Mouse (Mus musculus) urinary bladder, postnatal 4 days (tissue): ENCODE results near the gene Rlf.
A peak's percentile ranks its signal among the peaks of the same experiment; 100 is the strongest.
"Not testable (repeated sequence)": the region's sequence is repeated elsewhere in the genome, so short reads cannot be mapped to it uniquely, and the experiment has no call there.

Source experiments
- DNase-seq, 2 experiments: peaks; one replicate each; pipeline ENCODE4 v3.0.0; 2021 to 2022; ENCODE audit warnings: low spot score in 2 of 2

Gene Rlf

GRCm38 (mm10) chr4:121166697-121167096, 48.2 kb downstream of the Rlf start:
- not testable (repeated sequence) for DNase-seq

DNA sequence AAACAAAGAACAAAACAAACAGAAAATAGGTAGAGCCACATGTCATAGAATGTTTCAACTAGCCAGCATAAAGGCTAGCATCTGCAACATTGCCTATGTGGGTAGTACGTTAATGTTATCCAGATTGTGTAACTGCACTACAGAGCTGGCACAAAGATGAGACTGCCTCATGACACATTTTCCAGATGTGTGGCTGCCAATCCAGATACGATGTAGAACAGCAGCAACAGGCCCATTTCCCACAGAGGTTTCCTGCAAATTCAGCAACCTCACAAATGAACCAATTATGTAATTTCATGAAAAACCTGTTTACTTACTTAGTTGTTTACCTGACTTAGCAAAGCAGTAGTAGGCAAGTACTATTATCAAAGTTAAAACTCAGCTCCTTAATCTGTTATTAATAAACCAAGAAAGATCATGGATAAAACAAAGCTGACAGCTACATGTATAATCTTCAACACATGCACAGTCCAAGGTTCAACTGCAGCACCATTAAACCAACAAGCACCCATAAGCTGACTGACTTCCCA, 51.3 kb downstream of the Rlf start:
- DNase-seq: no peak

- DNase-seq: no peak
These were observed 105.8 kb downstream of the Rlf start, which contains the start of gene Tmco2 for GRCm38 (mm10) chr4:121109126-121109525. TSS of gene Tmco2 (minus strand) at chr4:121109226.

DNA sequence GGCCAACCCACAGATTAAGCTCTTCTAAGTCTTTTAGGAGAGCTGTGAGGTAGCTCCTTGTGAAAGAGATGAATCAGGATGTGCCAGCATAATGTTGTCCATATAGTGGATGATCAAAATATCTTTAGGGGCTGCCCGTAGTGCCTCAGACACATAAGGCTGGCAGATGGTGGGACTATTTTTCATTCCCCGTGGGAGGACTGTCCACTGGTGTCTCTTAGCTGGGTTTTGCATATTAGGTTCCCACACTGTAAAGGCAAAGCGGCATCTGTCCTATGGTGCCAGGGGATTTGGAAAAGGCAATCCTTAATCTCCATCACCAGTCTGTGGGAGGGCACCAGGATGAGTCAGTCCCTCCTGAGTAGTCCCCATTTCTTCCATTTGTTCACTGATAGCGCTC, 111.6 kb downstream of the Rlf start:
- no peak for DNase-seq

GRCm38 (mm10) chr4:121097650-121098378, 117.1 kb downstream of the Rlf start, which contains the start of gene Zmpste24:
TSS of gene Zmpste24 (minus strand) at chr4:121098241.
- DNase-seq: peak; percentile 75 to 78
